Comparison of ENCODE assay signal across 24 mouse cellular contexts in genomic region chr2:118805137-118805536, GRCm38 (mm10). TPM values are rescaled to one million over a fixed set of nuclear protein-coding genes. Genes with fewer than 3 reads are reported as not detected.
DNase-seq lines count a peak whose midpoint lies in the region; ATAC-seq and TF ChIP-seq lines count a peak whose summit lies in the region.
"Had no signal": no experiment of that assay in that cellular context is flagged by ENCODE, and none has a peak within 500 bp of the region (broad histone marks: within the 10 kb centered on the region; RNA-seq: fewer than 3 reads in every experiment).

No protein-coding gene starts in this region.

- H3K9me3 ChIP-seq in intestine, embryonic 15.5 days = no peaks in the 10 kb centered on the region
- H3K9me3 ChIP-seq in intestine, postnatal 0 days (ENCODE audit: control insufficient read depth) = no peaks in the 10 kb centered on the region
- no peaks in the 10 kb centered on the region for H3K9me3 ChIP-seq in liver, embryonic 14.5 days (ENCODE audit: control insufficient read depth, low read length)
- H3K9me3 ChIP-seq in lung, postnatal 0 days (ENCODE audit: low read length) = no peaks in the 10 kb centered on the region
- H3K9me3 ChIP-seq in forebrain, embryonic 16.5 days (ENCODE audit: control insufficient read depth, low read length) = no peaks in the 10 kb centered on the region
- no peaks in the 10 kb centered on the region for H3K9me3 ChIP-seq in midbrain, embryonic 14.5 days (ENCODE audit: control insufficient read depth, low read length)
- H3K9me3 ChIP-seq: embryonic facial prominence, embryonic 15.5 days; forebrain, embryonic 10.5 days; G1E; neural tube, embryonic 12.5 days had no signal

- 33% methylated on average over 3 of the region's 3 CpGs for WGBS in intestine, embryonic 15.5 days
- 21% methylated on average over 3 of the region's 3 CpGs for WGBS in intestine, postnatal 0 days
- WGBS in liver, embryonic 14.5 days (ENCODE audit: insufficient replicate concordance) = 5% methylated on average over 3 of the region's 3 CpGs
- 10% methylated on average over 3 of the region's 3 CpGs for whole genome bisulfite sequencing in lung, postnatal 0 days
- WGBS in forebrain, embryonic 16.5 days = 82% methylated on average over 3 of the region's 3 CpGs
- 83% methylated on average over 3 of the region's 3 CpGs for WGBS in midbrain, embryonic 14.5 days

- H3K27me3 ChIP-seq in intestine, embryonic 15.5 days (replicated peaks) = no peaks in the 10 kb centered on the region
- H3K27me3 ChIP-seq in intestine, postnatal 0 days (replicated peaks; ENCODE audit: control insufficient read depth, insufficient read depth, low read length) = no peaks in the 10 kb centered on the region
- H3K27me3 ChIP-seq in liver, embryonic 14.5 days (ENCODE audit: control insufficient read depth, insufficient read depth, low read length) = no peaks in the 10 kb centered on the region
- no peaks in the 10 kb centered on the region for H3K27me3 ChIP-seq in lung, postnatal 0 days (replicated peaks; ENCODE audit: insufficient read depth, low read length)
- H3K27me3 ChIP-seq in forebrain, embryonic 16.5 days (replicated peaks; ENCODE audit: control insufficient read depth, insufficient read depth, low read length) = no peaks in the 10 kb centered on the region
- H3K27me3 ChIP-seq in midbrain, embryonic 14.5 days (ENCODE audit: control insufficient read depth, insufficient read depth, low read length) = no peaks in the 10 kb centered on the region
- H3K27me3 ChIP-seq: embryonic facial prominence, embryonic 15.5 days; neural tube, embryonic 12.5 days had no signal

- no peak for TF ChIP-seq CTCF in intestine, postnatal 0 days (IDR thresholded peaks at IDR 0.05; ENCODE audit: low read depth)
- no peak for TF ChIP-seq CTCF in liver, embryonic 14.5 days (IDR thresholded peaks at IDR 0.05; ENCODE audit: low read depth)
- no peak for TF ChIP-seq CTCF in lung, postnatal 0 days (IDR thresholded peaks at IDR 0.05)

- peak; percentile 26; the same call in 1 of the 2 replicates for TF ChIP-seq EP300 in liver, embryonic 14.5 days (IDR thresholded peaks at IDR 0.05; ENCODE audit: low read depth)
- TF ChIP-seq EP300 in lung, postnatal 0 days (IDR thresholded peaks at IDR 0.05) = peak; percentile 59

- peak; percentile 61 for ATAC-seq in intestine, embryonic 15.5 days
- no peak; the same call in 1 of the 2 replicates for ATAC-seq in intestine, postnatal 0 days
- ATAC-seq in liver, embryonic 14.5 days (ENCODE audit: insufficient read depth) = peak; percentile 21; the same call in 1 of the 2 replicates
- ATAC-seq in lung, postnatal 0 days = no peak; the same call in 1 of the 2 replicates
- no peak for ATAC-seq in forebrain, embryonic 16.5 days
- ATAC-seq in midbrain, embryonic 14.5 days (ENCODE audit: low FRiP score, low TSS enrichment) = no peak
- ATAC-seq: hindbrain, embryonic 16.5 days had no signal

- no peak for DNase-seq in liver, embryonic 14.5 days (ENCODE audit: low read depth in 3 of 3, low spot score in 3 of 3)
- peak; percentile 11 for DNase-seq in lung, postnatal 0 days (ENCODE audit: low spot score)
- no peak for DNase-seq in embryo, embryonic 9.5 days (ENCODE audit: extremely low spot score)
- DNase-seq in midbrain, embryonic 14.5 days = no peak
- DNase-seq in layer of hippocampus, adult 11-12 months (ENCODE audit: low spot score) = no peak
- DNase-seq: adrenal gland, postnatal 25 days; cerebellum, adult 11-12 months; cerebellum, postnatal 14 days; heart, adult 18-20 months; kidney, postnatal 10 days; left cerebral cortex, postnatal 4 days; lung, embryonic 14.5 days; spleen, adult 18-20 months had no signal

- H3K36me3 ChIP-seq in intestine, embryonic 15.5 days = no peaks in the 10 kb centered on the region
- H3K36me3 ChIP-seq in intestine, postnatal 0 days (ENCODE audit: control insufficient read depth, insufficient read depth) = no peaks in the 10 kb centered on the region
- no peaks in the 10 kb centered on the region for H3K36me3 ChIP-seq in liver, embryonic 14.5 days (replicated peaks; ENCODE audit: control insufficient read depth, insufficient read depth, low read depth)
- H3K36me3 ChIP-seq in lung, postnatal 0 days (ENCODE audit: insufficient read depth, low read length) = no peaks in the 10 kb centered on the region
- no peaks in the 10 kb centered on the region for H3K36me3 ChIP-seq in forebrain, embryonic 16.5 days (ENCODE audit: control insufficient read depth, insufficient read depth)
- no peaks in the 10 kb centered on the region for H3K36me3 ChIP-seq in midbrain, embryonic 14.5 days (ENCODE audit: control insufficient read depth, insufficient read depth, low read length)
- H3K36me3 ChIP-seq: embryonic facial prominence, embryonic 15.5 days; forebrain, embryonic 10.5 days; G1E; neural tube, embryonic 12.5 days had no signal

- H3K4me3 ChIP-seq in intestine, embryonic 15.5 days (replicated peaks) = no peak overlapping the region
- H3K4me3 ChIP-seq in intestine, postnatal 0 days (ENCODE audit: low read depth, low read length) = no peak overlapping the region
- H3K4me3 ChIP-seq in liver, embryonic 14.5 days (ENCODE audit: insufficient read depth in 1 of 2, low read depth in 2 of 2, low read length in 2 of 2) = no peak overlapping the region
- H3K4me3 ChIP-seq in lung, postnatal 0 days (ENCODE audit: low read depth, low read length) = no peak overlapping the region
- H3K4me3 ChIP-seq in forebrain, embryonic 16.5 days (replicated peaks; ENCODE audit: low read length) = no peak overlapping the region
- H3K4me3 ChIP-seq in midbrain, embryonic 14.5 days (replicated peaks; ENCODE audit: low read depth, low read length) = no peak overlapping the region
- H3K4me3 ChIP-seq: embryonic facial prominence, embryonic 15.5 days; forebrain, embryonic 10.5 days; layer of hippocampus, adult 2 months; neural tube, embryonic 12.5 days had no signal

- no peak overlapping the region for H3K4me2 ChIP-seq in intestine, embryonic 15.5 days (replicated peaks)
- no peak overlapping the region for H3K4me2 ChIP-seq in intestine, postnatal 0 days (replicated peaks; ENCODE audit: low read depth)
- peak overlapping the region; percentile 35 for H3K4me2 ChIP-seq in liver, embryonic 14.5 days (ENCODE audit: low read depth)
- H3K4me2 ChIP-seq in lung, postnatal 0 days (replicated peaks; ENCODE audit: low read depth, low read length) = no peak overlapping the region
- no peak overlapping the region for H3K4me2 ChIP-seq in forebrain, embryonic 16.5 days (ENCODE audit: low read length)
- no peak overlapping the region for H3K4me2 ChIP-seq in midbrain, embryonic 14.5 days (ENCODE audit: low read length)
- H3K4me2 ChIP-seq: embryonic facial prominence, embryonic 15.5 days; lung, embryonic 14.5 days; midbrain, embryonic 11.5 days; neural tube, embryonic 12.5 days had no signal

- no peak overlapping the region for H3K9ac ChIP-seq in intestine, embryonic 15.5 days
- H3K9ac ChIP-seq in intestine, postnatal 0 days (ENCODE audit: low read depth, low read length) = no peak overlapping the region
- H3K9ac ChIP-seq in liver, embryonic 14.5 days (replicated peaks) = peak overlapping the region; percentile 18
- H3K9ac ChIP-seq in lung, postnatal 0 days (replicated peaks; ENCODE audit: low read depth) = no peak overlapping the region
- no peak overlapping the region for H3K9ac ChIP-seq in forebrain, embryonic 16.5 days (replicated peaks; ENCODE audit: low read depth, low read length)
- no peak overlapping the region for H3K9ac ChIP-seq in midbrain, embryonic 14.5 days (replicated peaks; ENCODE audit: low read length)
- H3K9ac ChIP-seq: embryonic facial prominence, embryonic 15.5 days; lung, embryonic 14.5 days; neural tube, embryonic 12.5 days had no signal

- no peaks in the 10 kb centered on the region for H3K4me1 ChIP-seq in intestine, embryonic 15.5 days (replicated peaks)
- H3K4me1 ChIP-seq in intestine, postnatal 0 days (replicated peaks; ENCODE audit: control insufficient read depth, insufficient read depth, low read length) = no peaks in the 10 kb centered on the region
- H3K4me1 ChIP-seq in liver, embryonic 14.5 days (replicated peaks; ENCODE audit: control insufficient read depth in 2 of 2, insufficient read depth in 2 of 2, low read length in 1 of 2) = peaks cover 49 to 59% of the 10 kb centered on the region in 2 experiments
- H3K4me1 ChIP-seq in lung, postnatal 0 days (ENCODE audit: insufficient read depth, low read depth, low read length) = no peaks in the 10 kb centered on the region
- H3K4me1 ChIP-seq in forebrain, embryonic 16.5 days (replicated peaks; ENCODE audit: control insufficient read depth, insufficient read depth, low read length) = no peaks in the 10 kb centered on the region
- no peaks in the 10 kb centered on the region for H3K4me1 ChIP-seq in midbrain, embryonic 14.5 days (ENCODE audit: control insufficient read depth, insufficient read depth, low read length)
- H3K4me1 ChIP-seq: embryonic facial prominence, embryonic 15.5 days; forebrain, embryonic 10.5 days; neural tube, embryonic 12.5 days had no signal

- H3K27ac ChIP-seq in intestine, embryonic 15.5 days = no peak overlapping the region
- no peak overlapping the region for H3K27ac ChIP-seq in intestine, postnatal 0 days (ENCODE audit: low read depth, low read length)
- H3K27ac ChIP-seq in liver, embryonic 14.5 days = peak overlapping the region; percentile 94
- H3K27ac ChIP-seq in lung, postnatal 0 days (ENCODE audit: low read length) = no peak overlapping the region
- no peak overlapping the region for H3K27ac ChIP-seq in forebrain, embryonic 16.5 days (ENCODE audit: low read length)
- no peak overlapping the region for H3K27ac ChIP-seq in midbrain, embryonic 14.5 days (replicated peaks; ENCODE audit: low read depth, low read length)
- H3K27ac ChIP-seq: embryonic facial prominence, embryonic 15.5 days; forebrain, embryonic 10.5 days; layer of hippocampus, adult 2 months; neural tube, embryonic 12.5 days had no signal

RNA-seq across cellular contexts. Expression of gene Knstrn, which starts 8.7 kb away (rescaled TPM):
- polyA plus RNA-seq in intestine, embryonic 15.5 days (2015; fragmentation: Nextera tagmentation; extraction: Ambion mirVana) = 89.5 and 98.5 TPM in 2 replicates
- polyA plus RNA-seq in intestine, postnatal 0 days (2015; fragmentation: Nextera tagmentation; extraction: Ambion mirVana) = 21.9 and 26.4 TPM in 2 replicates
- polyA plus RNA-seq in liver, embryonic 14.5 days (2012; rRNA removed) = 22.9 and 50.8 TPM in 2 replicates
- 84.7 and 88.1 TPM in 2 replicates for polyA plus RNA-seq in liver, embryonic 14.5 days (2014; fragmentation: Nextera tagmentation; extraction: Ambion mirVana)
- polyA plus RNA-seq in lung, postnatal 0 days (2015; fragmentation: Nextera tagmentation; extraction: Ambion mirVana) = 4.9 and 9.0 TPM in 2 replicates
- polyA plus RNA-seq in forebrain, embryonic 16.5 days (2015; fragmentation: Nextera tagmentation; extraction: Ambion mirVana) = 49.6 and 52.6 TPM in 2 replicates
- 17.8 and 32.5 TPM in 2 replicates for polyA plus RNA-seq in midbrain, embryonic 14.5 days (2014; fragmentation: Nextera tagmentation; extraction: Ambion mirVana)

RNA-seq across cellular contexts. Expression of gene Disp2, which starts 25.6 kb away (rescaled TPM):
- polyA plus RNA-seq in intestine, embryonic 15.5 days (2015; fragmentation: Nextera tagmentation; extraction: Ambion mirVana) = 2.7 TPM in 2 replicates
- 2.5 and 3.1 TPM in 2 replicates for polyA plus RNA-seq in intestine, postnatal 0 days (2015; fragmentation: Nextera tagmentation; extraction: Ambion mirVana)
- polyA plus RNA-seq in liver, embryonic 14.5 days (2012; rRNA removed) = 0.21 and 0.40 TPM in 2 replicates
- 0.25 and 0.27 TPM in 2 replicates for polyA plus RNA-seq in liver, embryonic 14.5 days (2014; fragmentation: Nextera tagmentation; extraction: Ambion mirVana)
- polyA plus RNA-seq in lung, postnatal 0 days (2015; fragmentation: Nextera tagmentation; extraction: Ambion mirVana) = 0.95 and 1.1 TPM in 2 replicates
- polyA plus RNA-seq in forebrain, embryonic 16.5 days (2015; fragmentation: Nextera tagmentation; extraction: Ambion mirVana) = 27.3 and 36.9 TPM in 2 replicates
- polyA plus RNA-seq in midbrain, embryonic 14.5 days (2014; fragmentation: Nextera tagmentation; extraction: Ambion mirVana) = 49.8 and 50.4 TPM in 2 replicates

RNA-seq across cellular contexts. Expression of gene Phgr1, which starts 32.6 kb away (rescaled TPM):
- 41.2 and 48.8 TPM in 2 replicates for polyA plus RNA-seq in intestine, embryonic 15.5 days (2015; fragmentation: Nextera tagmentation; extraction: Ambion mirVana)
- polyA plus RNA-seq in intestine, postnatal 0 days (2015; fragmentation: Nextera tagmentation; extraction: Ambion mirVana) = 66.7 and 88.7 TPM in 2 replicates
- polyA plus RNA-seq in liver, embryonic 14.5 days (2012; rRNA removed) = not detected in 2 replicates
- polyA plus RNA-seq in liver, embryonic 14.5 days (2014; fragmentation: Nextera tagmentation; extraction: Ambion mirVana) = not detected in 2 replicates
- 11.9 and 13.6 TPM in 2 replicates for polyA plus RNA-seq in lung, postnatal 0 days (2015; fragmentation: Nextera tagmentation; extraction: Ambion mirVana)
- polyA plus RNA-seq in forebrain, embryonic 16.5 days (2015; fragmentation: Nextera tagmentation; extraction: Ambion mirVana) = not detected in 2 replicates
- polyA plus RNA-seq in midbrain, embryonic 14.5 days (2014; fragmentation: Nextera tagmentation; extraction: Ambion mirVana) = not detected in 2 replicates
- polyA plus RNA-seq: forebrain, embryonic 10.5 days; G1E; hindbrain, embryonic 16.5 days; kidney, adult 2 months; lung, embryonic 14.5 days; midbrain, embryonic 11.5 days; neural tube, embryonic 12.5 days had no signal

RNA-seq across cellular contexts. Expression of gene Ccdc9b, which starts 42.7 kb away (rescaled TPM):
- 1.1 TPM in 2 replicates for polyA plus RNA-seq in intestine, embryonic 15.5 days (2015; fragmentation: Nextera tagmentation; extraction: Ambion mirVana)
- polyA plus RNA-seq in intestine, postnatal 0 days (2015; fragmentation: Nextera tagmentation; extraction: Ambion mirVana) = 0.77 and 1.2 TPM in 2 replicates
- polyA plus RNA-seq in liver, embryonic 14.5 days (2012; rRNA removed) = 0.28 and 0.39 TPM in 2 replicates
- 0.04 and 0.16 TPM in 2 replicates for polyA plus RNA-seq in liver, embryonic 14.5 days (2014; fragmentation: Nextera tagmentation; extraction: Ambion mirVana)
- 4.3 and 4.7 TPM in 2 replicates for polyA plus RNA-seq in lung, postnatal 0 days (2015; fragmentation: Nextera tagmentation; extraction: Ambion mirVana)
- polyA plus RNA-seq in forebrain, embryonic 16.5 days (2015; fragmentation: Nextera tagmentation; extraction: Ambion mirVana) = 1.3 and 1.6 TPM in 2 replicates
- polyA plus RNA-seq in midbrain, embryonic 14.5 days (2014; fragmentation: Nextera tagmentation; extraction: Ambion mirVana) = 0.59 and 0.73 TPM in 2 replicates
- polyA plus RNA-seq: G1E had no signal

RNA-seq across cellular contexts. Expression of gene Ivd, which starts 56.6 kb away (rescaled TPM):
- polyA plus RNA-seq in intestine, embryonic 15.5 days (2015; fragmentation: Nextera tagmentation; extraction: Ambion mirVana) = 43.7 and 46.2 TPM in 2 replicates
- polyA plus RNA-seq in intestine, postnatal 0 days (2015; fragmentation: Nextera tagmentation; extraction: Ambion mirVana) = 13.4 and 14.2 TPM in 2 replicates
- 23.1 and 26.3 TPM in 2 replicates for polyA plus RNA-seq in liver, embryonic 14.5 days (2012; rRNA removed)
- 23.3 and 27.4 TPM in 2 replicates for polyA plus RNA-seq in liver, embryonic 14.5 days (2014; fragmentation: Nextera tagmentation; extraction: Ambion mirVana)
- 46.5 and 53.2 TPM in 2 replicates for polyA plus RNA-seq in lung, postnatal 0 days (2015; fragmentation: Nextera tagmentation; extraction: Ambion mirVana)
- 45.2 and 50.4 TPM in 2 replicates for polyA plus RNA-seq in forebrain, embryonic 16.5 days (2015; fragmentation: Nextera tagmentation; extraction: Ambion mirVana)
- 32.0 and 33.8 TPM in 2 replicates for polyA plus RNA-seq in midbrain, embryonic 14.5 days (2014; fragmentation: Nextera tagmentation; extraction: Ambion mirVana)

Comparison
In these comparisons a context has a peak if more than half of its experiments do, and no peak if none do; other contexts are left out.
1. ATAC-seq: peak in intestine, embryonic 15.5 days (single experiment) and liver, embryonic 14.5 days (single experiment); none in intestine, postnatal 0 days (single experiment), lung, postnatal 0 days (single experiment), forebrain, embryonic 16.5 days (single experiment) and midbrain, embryonic 14.5 days (single experiment).
2. RNA of gene Phgr1, which starts 32.6 kb away (polyA plus RNA-seq): 66.7 to 88.7 TPM in intestine, postnatal 0 days, 41.2 to 48.8 TPM in intestine, embryonic 15.5 days and 11.9 to 13.6 TPM in lung, postnatal 0 days; not detected in liver, embryonic 14.5 days, not detected in forebrain, embryonic 16.5 days and not detected in midbrain, embryonic 14.5 days; every median in the first group is over 10 times any median in the second.